Mouse (Mus musculus) thymus, postnatal 25 days (tissue): ENCODE measurements around the gene Lefty2.

ENCODE experiments used
- DNase-seq: peaks from one replicate; pipeline ENCODE4 v3.0.0; 2022

The Lefty2 gene

GRCm38 (mm10) chr1:180901107-180901506, 8.2 kb downstream of the Lefty2 start:
- no peak for DNase-seq

- DNase-seq: no peak
Measured at GRCm38 (mm10) chr1:180902915-180903314, 10.0 kb downstream of the Lefty2 start.

GRCm38 (mm10) chr1:180903666-180904038, 10.7 kb downstream of the Lefty2 start:
- DNase-seq: no peak

- peak; percentile 95 for DNase-seq
Measured at GRCm38 (mm10) chr1:180904039-180904814, 11.3 kb downstream of the Lefty2 start, which contains the start of gene Pycr2. Pycr2 (plus strand) TSS chr1:180904293.

- no peak for DNase-seq
Measured at GRCm38 (mm10) chr1:180904815-180905080, 11.8 kb downstream of the Lefty2 start.

GRCm38 (mm10) chr1:180905307-180905706, 12.4 kb downstream of the Lefty2 start:
- DNase-seq: peak; percentile 37

- no peak for DNase-seq
Measured at GRCm38 (mm10) chr1:180905876-180906275, 13.0 kb downstream of the Lefty2 start.

- DNase-seq: peak; percentile 54
Measured at GRCm38 (mm10) chr1:180906461-180907147, 13.7 kb downstream of the Lefty2 start.

GRCm38 (mm10) chr1:180911138-180911537, 18.2 kb downstream of the Lefty2 start:
- no peak for DNase-seq

- peak; percentile 53 for DNase-seq
Measured at GRCm38 (mm10) chr1:180911653-180912287, 18.9 kb downstream of the Lefty2 start.

- DNase-seq: peak; percentile 40
Measured at GRCm38 (mm10) chr1:180912792-180913191, 19.9 kb downstream of the Lefty2 start.

- no peak for DNase-seq
Measured at GRCm38 (mm10) chr1:180913797-180914196, 20.9 kb downstream of the Lefty2 start.

- DNase-seq: no peak
Measured at GRCm38 (mm10) chr1:180916425-180916824, 23.5 kb downstream of the Lefty2 start.

GRCm38 (mm10) chr1:180917053-180917452, 24.1 kb downstream of the Lefty2 start:
- no peak for DNase-seq

- DNase-seq: no peak
Measured at GRCm38 (mm10) chr1:180919686-180920085, 26.8 kb downstream of the Lefty2 start.

GRCm38 (mm10) chr1:180922273-180923048, 29.6 kb downstream of the Lefty2 start:
- DNase-seq: peak; percentile 40

GRCm38 (mm10) chr1:180924737-180925136, 31.8 kb downstream of the Lefty2 start:
- no peak for DNase-seq

- DNase-seq: no peak
Measured at GRCm38 (mm10) chr1:180926286-180926685, 33.4 kb downstream of the Lefty2 start.

- DNase-seq: no peak
Measured at GRCm38 (mm10) chr1:180929599-180929998, 36.7 kb downstream of the Lefty2 start.

GRCm38 (mm10) chr1:180931106-180931505, 38.2 kb downstream of the Lefty2 start:
- no peak for DNase-seq

- DNase-seq: no peak
Measured at GRCm38 (mm10) chr1:180933659-180934058, 40.8 kb downstream of the Lefty2 start.

GRCm38 (mm10) chr1:180934467-180935419, 41.8 kb downstream of the Lefty2 start, which contains the start of gene Lefty1:
Lefty1 (plus strand) TSS chr1:180935022.
- no peak for DNase-seq
